8 mouse cellular contexts compared by ENCODE assay signal in genomic region chr5:125080787-125081317, GRCm38 (mm10).
DNase-seq lines count a peak whose midpoint lies in the region; ATAC-seq and TF ChIP-seq lines count a peak whose summit lies in the region.

No protein-coding gene starts in this region.

- no peaks in the 10 kb centered on the region for H3K27me3 ChIP-seq in liver, postnatal 0 days (ENCODE audit: insufficient read depth, low read length)
- H3K27me3 ChIP-seq in liver, embryonic 11.5 days (replicated peaks; ENCODE audit: control insufficient read depth, insufficient read depth, low read length), result no peaks in the 10 kb centered on the region
- H3K27me3 ChIP-seq in embryonic facial prominence, embryonic 12.5 days, result no peaks in the 10 kb centered on the region

- TF ChIP-seq CTCF in liver, postnatal 0 days (IDR thresholded peaks at IDR 0.05; ENCODE audit: low read depth), result no peak

- ATAC-seq in liver, postnatal 0 days, result peak; percentile 8; the same call in 1 of the 2 replicates
- no peak for ATAC-seq in liver, embryonic 11.5 days (replicated peaks; ENCODE audit: low FRiP score)
- ATAC-seq in embryonic facial prominence, embryonic 12.5 days (ENCODE audit: insufficient number of reproducible peaks, insufficient read depth, low FRiP score, low TSS enrichment), result no peak

- 0 out of 2 replicates have a peak overlapping the region, but pooled peaks have one; percentile 18 for H3K9ac ChIP-seq in liver, postnatal 0 days (replicated peaks)
- no peak overlapping the region for H3K9ac ChIP-seq in liver, embryonic 11.5 days (ENCODE audit: low read depth, low read length)
- H3K9ac ChIP-seq in embryonic facial prominence, embryonic 12.5 days, result no peak overlapping the region

- H3K4me1 ChIP-seq in liver, postnatal 0 days (ENCODE audit: insufficient read depth), result peaks cover 7% of the 10 kb centered on the region; the same call in 1 of the 2 replicates
- H3K4me1 ChIP-seq in liver, embryonic 11.5 days (replicated peaks; ENCODE audit: control insufficient read depth, insufficient read depth, low read length), result 0 out of 2 replicates have a peak, but pooled peaks cover 2% of the 10 kb centered on the region
- H3K4me1 ChIP-seq in embryonic facial prominence, embryonic 12.5 days, result 0 out of 2 replicates have a peak, but pooled peaks cover 3% of the 10 kb centered on the region

- H3K27ac ChIP-seq in liver, postnatal 0 days (ENCODE audit: low read depth), result peak overlapping the region; percentile 78
- no peak overlapping the region for H3K27ac ChIP-seq in liver, embryonic 11.5 days (ENCODE audit: low read depth, low read length)
- H3K27ac ChIP-seq in embryonic facial prominence, embryonic 12.5 days, result 0 out of 2 replicates have a peak overlapping the region, but pooled peaks have one; percentile 27

- 83% methylated on average over 10 of the region's 10 CpGs for WGBS in liver, postnatal 0 days (ENCODE audit: insufficient replicate concordance)
- 92% methylated on average over 10 of the region's 10 CpGs for WGBS in liver, embryonic 11.5 days
- 86% methylated on average over 10 of the region's 10 CpGs for WGBS in embryonic facial prominence, embryonic 12.5 days

- H3K9me3 ChIP-seq in liver, postnatal 0 days (ENCODE audit: low read length), result no peaks in the 10 kb centered on the region
- H3K9me3 ChIP-seq in liver, embryonic 11.5 days (ENCODE audit: control insufficient read depth, low read length), result no peaks in the 10 kb centered on the region
- H3K9me3 ChIP-seq in embryonic facial prominence, embryonic 12.5 days, result no peaks in the 10 kb centered on the region

- DNase-seq in liver, postnatal 0 days, result no peak
- no peak for DNase-seq in liver, embryonic 11.5 days (ENCODE audit: low spot score)
- DNase-seq in heart, postnatal 14 days, result peak; percentile 43 to 48
- DNase-seq in lung, postnatal 4 days, result peak; percentile 61 to 78
- DNase-seq in left cerebral cortex, postnatal 25 days (ENCODE audit: low spot score in 2 of 2), result no peak
- no peak for DNase-seq in left cerebral cortex, adult 18-20 months (ENCODE audit: low spot score in 2 of 2)
- DNase-seq in layer of hippocampus, postnatal 14 days (ENCODE audit: low spot score in 2 of 2), result no peak

- no peak for TF ChIP-seq EP300 in liver, postnatal 0 days (IDR thresholded peaks at IDR 0.05; ENCODE audit: low read depth)

- H3K4me3 ChIP-seq in liver, postnatal 0 days (ENCODE audit: low read depth, low read length), result no peak overlapping the region
- H3K4me3 ChIP-seq in liver, embryonic 11.5 days (ENCODE audit: low read depth, low read length), result no peak overlapping the region
- no peak overlapping the region for H3K4me3 ChIP-seq in embryonic facial prominence, embryonic 12.5 days

- intact Hi-C loops in heart, postnatal 14 days (cut with DNase I), result no loop called here
- intact Hi-C loops in left cerebral cortex, postnatal 25 days (cut with DNase I), result no loop called here

- peaks cover 45% of the 10 kb centered on the region for H3K36me3 ChIP-seq in liver, postnatal 0 days (replicated peaks; ENCODE audit: insufficient read depth, low read length)
- peaks cover 42% of the 10 kb centered on the region; the same call in 1 of the 2 replicates for H3K36me3 ChIP-seq in liver, embryonic 11.5 days (ENCODE audit: control insufficient read depth, insufficient read depth, low read length)
- peaks cover 97% of the 10 kb centered on the region for H3K36me3 ChIP-seq in embryonic facial prominence, embryonic 12.5 days

- H3K4me2 ChIP-seq in liver, postnatal 0 days (ENCODE audit: low read depth, low read length), result peak overlapping the region; percentile 32; the same call in 1 of the 2 replicates
- no peak overlapping the region for H3K4me2 ChIP-seq in liver, embryonic 11.5 days
- H3K4me2 ChIP-seq in embryonic facial prominence, embryonic 12.5 days (replicated peaks), result no peak overlapping the region

Comparison
In these comparisons a context has a peak if more than half of its experiments do, and no peak if none do; other contexts are left out.
1. DNase-seq: peak in heart, postnatal 14 days (2 of 2) and lung, postnatal 4 days (2 of 2); none in liver, postnatal 0 days (single experiment), liver, embryonic 11.5 days (single experiment), left cerebral cortex, postnatal 25 days (0 of 2), left cerebral cortex, adult 18-20 months (0 of 2) and layer of hippocampus, postnatal 14 days (0 of 2).